Mouse (Mus musculus): ENCODE results near the gene Taf15.

Taf15 gene

DNA sequence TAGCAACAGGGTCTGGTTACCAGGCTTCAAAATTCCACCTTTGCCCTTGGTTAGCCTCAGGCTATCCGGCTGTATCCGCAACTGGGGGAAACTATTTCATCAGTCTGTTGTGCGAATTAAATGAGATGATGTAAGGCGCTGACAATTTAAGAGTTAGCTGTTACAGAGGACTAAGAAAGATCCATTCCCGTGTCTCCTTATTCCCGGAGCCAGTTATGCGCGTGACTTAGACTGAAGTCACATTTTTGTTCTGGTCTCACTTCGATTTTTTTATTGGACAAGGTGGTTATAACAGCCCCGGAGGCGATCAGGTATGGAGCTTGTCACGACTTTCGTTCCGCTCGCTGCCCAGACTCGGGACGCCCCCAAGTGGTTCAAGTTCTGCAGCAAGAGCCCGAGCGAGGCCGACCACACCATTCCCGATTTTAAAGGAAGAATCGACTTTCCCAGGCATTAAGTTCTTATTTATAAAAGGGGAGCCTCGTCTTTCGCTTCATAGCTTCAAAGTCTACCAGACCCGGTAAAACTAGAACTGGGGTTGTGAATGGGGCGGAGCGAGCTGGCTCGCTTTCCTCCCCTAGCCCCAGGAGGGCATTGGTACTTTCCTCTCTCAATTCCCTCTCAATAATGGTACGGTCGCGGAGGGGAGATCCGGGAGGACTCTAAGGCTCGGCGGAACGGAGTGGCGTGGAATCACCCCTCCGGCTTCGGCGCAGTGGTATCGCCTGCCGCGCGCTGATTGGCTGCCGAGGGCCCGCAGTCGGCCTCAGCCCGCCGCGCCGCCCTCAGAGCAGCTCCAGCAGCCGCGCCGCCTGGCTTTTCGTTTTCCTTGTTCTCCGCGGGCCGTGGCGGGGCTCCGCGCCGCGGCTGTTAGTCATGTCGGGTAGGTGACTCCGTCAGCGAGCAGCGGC is at the start of gene Taf15:
Gene Taf15, plus strand, starts transcription at position 763 of the 911 bp plus-strand sequence.
- peak; percentile 98 for DNase-seq

- peak; percentile 81 for DNase-seq
Observed at GRCm38 (mm10) chr11:83424681-83425080, 48.2 kb upstream of the Taf15 start.

DNA sequence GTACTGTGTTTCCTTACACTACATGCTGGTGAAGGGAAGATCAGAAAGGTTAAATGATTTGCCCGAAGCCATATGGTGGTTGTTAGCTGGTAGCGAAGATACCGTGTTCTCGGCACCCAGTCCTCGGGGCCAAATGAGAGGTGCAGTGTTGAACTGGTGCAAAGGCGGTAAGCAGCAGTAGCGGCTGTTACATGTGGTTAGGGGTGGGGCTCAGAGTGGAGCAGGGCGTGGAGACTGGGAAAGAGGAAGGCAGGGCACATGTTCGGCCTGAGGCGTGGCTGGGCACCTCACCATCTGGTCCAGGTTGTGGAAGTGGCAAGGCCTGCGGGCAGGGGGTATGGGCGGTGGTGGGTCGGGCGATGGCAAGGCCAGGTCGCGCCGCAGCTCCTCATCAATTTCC is 45.9 kb upstream of the Taf15 start:
- no peak for DNase-seq

- no peak for DNase-seq
Observed at GRCm38 (mm10) chr11:83429355-83429754, 43.5 kb upstream of the Taf15 start, which contains the start of gene Gas2l2. Gene Gas2l2, minus strand, starts transcription at chr11:83429455.

- no peak for DNase-seq
Observed at GRCm38 (mm10) chr11:83432533-83432932, 40.4 kb upstream of the Taf15 start.

DNA sequence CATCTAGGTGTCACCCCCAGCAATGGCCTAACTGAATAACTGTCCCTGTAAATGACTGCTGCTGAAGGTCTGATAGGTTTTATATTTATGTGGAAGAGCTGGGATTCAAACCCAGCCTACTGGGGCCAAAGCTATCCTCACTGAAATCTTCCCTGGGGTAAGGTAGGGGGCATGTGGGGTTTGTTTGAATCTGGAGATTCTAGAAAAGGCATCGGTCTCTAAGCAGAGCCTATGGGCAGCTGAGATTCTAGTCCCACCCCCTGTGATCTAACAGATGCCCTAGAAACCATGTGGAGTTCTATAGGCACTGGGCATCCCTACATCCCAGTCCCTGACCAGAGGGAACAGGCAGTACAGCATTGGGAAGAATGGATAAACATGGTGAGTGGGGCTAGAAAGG is 35.5 kb upstream of the Taf15 start, which contains the start of gene 1700020L24Rik:
Gene 1700020L24Rik, plus strand, starts transcription at position 301 of the 400 bp plus-strand sequence.
- no peak for DNase-seq

DNA sequence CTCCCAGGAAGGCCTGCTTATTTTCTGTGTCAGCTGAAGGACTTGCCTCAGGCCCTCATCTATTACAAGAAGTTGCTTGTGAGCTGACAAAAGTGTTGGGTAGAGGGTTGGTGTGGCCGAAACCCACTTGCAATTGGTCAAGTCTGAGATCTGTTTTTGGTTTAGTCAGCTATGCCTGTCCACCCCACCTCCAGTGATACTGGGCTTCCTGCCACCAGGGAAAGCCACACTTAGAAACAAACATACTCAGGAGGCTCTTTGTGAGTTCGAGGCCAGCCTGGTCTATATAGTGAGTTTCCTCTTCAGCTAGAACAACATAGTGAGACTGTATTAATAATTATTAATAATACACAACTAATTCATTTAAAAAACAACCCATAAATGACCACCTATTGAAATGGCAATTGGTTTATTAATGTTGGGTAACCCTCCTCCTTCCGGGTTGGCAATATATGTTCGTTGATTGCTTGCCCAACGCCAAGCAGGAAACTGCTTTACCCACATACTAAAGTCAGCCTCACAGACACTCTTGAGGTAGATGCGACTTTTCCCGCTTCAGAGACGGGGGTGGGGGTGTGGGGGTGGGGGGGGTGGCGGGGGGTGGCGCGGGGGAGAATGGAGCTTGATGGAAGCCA is 33.3 kb upstream of the Taf15 start:
- DNase-seq: no peak

DNA sequence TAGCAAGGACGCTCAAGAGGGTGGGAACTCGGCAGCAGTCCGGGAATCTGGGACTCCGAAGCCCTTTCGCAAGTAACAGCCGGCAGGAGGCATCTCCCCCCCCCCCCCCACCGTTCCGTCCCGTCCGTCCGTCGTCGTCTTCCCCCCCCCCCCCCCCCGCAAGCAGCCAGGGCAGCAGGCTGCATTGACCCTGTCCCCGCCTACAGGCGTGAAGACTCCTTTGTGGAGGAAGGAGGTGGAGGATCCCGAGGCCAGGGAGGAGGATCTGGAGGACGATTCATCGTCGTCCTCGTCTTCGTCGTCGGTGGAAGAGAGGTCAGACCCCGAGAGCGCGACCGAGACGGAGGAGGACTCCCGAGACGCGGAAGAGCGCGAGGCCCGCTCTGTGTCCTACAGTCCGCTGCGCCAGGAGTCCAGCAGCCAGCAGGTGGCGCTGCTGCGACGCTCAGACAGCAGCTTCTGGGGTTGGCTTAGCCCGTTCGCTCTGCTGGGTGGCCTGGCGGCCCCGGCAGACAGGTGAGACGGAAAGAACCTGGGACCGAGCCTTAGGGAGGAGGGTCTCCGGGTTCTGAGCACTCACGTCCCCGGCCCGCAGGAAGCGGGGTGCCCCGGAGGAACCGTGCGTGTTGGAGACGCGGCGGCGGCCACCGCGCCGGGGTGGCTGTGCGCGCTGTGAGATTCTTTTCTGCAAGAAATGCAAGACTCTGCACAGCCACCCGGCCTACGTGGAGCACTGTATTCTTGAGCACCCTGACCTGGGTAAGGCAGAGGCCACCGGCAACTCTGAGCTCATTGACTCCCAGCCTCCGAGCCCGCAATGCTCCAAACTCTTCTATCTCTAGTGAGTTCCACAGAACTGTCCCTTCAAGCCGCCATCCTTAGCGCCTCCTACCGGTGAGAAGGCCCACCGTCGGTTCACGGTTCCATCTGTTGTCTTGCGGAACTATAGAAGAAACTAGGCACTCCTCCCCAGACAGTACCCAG is 32.5 kb upstream of the Taf15 start:
- peak; percentile 88 for DNase-seq

- no peak for DNase-seq
Observed at GRCm38 (mm10) chr11:83441235-83441634, 31.7 kb upstream of the Taf15 start.

GRCm38 (mm10) chr11:83442596-83443267 is 30.2 kb upstream of the Taf15 start:
- peak; percentile 80 for DNase-seq

GRCm38 (mm10) chr11:83443824-83444223 is 29.1 kb upstream of the Taf15 start:
- DNase-seq: no peak

DNA sequence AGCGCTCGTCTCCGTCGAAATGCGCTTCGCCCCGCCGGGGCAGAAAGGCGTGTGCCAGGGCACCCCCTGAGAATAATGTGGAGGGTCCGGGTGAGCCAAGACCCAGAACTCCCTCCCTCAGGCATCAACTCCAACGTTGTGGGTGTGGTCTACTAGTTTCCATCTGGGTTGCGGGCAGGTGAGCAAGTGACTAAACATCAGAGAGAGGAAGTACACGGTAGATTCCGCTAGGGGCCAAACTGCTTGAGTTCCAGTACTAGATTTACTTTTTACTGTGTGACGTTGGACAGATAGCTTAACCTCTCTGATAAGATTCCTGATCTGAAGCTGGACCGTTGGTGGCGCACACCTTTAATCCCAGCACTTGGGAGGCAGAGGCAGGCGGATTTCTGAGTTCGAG is 27.9 kb upstream of the Taf15 start:
- DNase-seq: no peak

DNA sequence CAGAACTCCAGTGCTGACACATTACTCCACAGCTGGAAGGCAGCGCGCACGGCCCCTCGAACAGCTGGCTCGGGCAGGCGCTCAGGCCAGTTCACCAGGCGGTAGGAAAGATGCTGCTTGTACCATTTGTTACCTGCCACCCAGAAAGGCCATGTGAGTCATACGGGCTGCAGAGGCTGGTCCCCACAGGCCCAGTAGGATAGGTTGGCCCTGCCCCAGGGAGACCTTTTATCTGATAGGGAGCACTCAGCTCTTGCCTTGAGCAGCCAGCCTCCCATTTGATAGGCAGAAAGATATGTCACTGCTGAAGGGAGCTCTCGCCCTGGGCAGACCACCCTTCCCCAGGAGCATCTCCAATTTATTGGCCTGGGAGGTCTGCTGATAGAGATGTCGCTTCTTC is 25.3 kb upstream of the Taf15 start:
- DNase-seq: no peak

- DNase-seq: no peak
Observed at GRCm38 (mm10) chr11:83448021-83448926, 24.6 kb upstream of the Taf15 start.

GRCm38 (mm10) chr11:83448927-83449236 is 24.0 kb upstream of the Taf15 start:
- peak; percentile 54 for DNase-seq

DNA sequence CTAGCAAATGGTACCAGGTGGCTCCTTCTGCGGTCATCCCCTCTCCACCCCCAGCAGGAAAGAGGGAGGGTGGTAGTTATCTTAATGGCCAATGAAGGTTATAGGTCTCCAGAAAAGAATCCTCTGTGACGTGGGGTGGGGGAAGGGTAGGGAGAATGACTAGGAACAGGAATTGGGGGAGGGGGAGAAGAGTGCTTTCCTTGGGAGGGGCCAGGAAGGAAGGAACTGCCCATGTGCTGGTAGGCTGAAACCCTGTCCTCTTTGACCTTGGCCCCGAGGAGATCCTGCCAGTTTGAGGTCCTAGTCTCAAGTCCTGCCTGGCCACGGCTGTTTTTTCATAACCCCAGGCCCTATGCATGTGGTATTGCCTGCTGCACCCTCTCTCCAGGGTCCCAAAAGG is 23.6 kb upstream of the Taf15 start:
- DNase-seq: no peak

- no peak for DNase-seq
Observed at GRCm38 (mm10) chr11:83450550-83450949, 22.3 kb upstream of the Taf15 start.

DNA sequence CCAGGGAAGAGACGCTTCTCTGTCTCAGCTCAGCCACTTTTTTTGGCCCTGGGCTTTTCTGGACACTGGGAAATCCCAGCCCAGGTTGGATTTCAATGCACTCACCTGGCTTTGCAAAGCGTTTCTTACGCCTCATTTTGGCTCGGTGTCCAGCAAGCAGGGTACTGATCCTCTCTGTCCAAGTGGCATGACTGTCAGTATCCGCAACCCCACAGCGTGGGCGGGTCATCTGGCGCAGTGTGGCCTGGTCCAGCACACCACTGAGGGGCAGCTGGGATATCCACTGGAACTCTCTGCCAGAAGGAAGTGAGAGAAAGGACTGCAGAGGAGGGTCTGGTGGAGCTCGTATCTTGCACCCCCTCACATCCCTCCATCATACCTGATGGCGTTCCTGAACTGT is 21.6 kb upstream of the Taf15 start:
- no peak for DNase-seq

DNA sequence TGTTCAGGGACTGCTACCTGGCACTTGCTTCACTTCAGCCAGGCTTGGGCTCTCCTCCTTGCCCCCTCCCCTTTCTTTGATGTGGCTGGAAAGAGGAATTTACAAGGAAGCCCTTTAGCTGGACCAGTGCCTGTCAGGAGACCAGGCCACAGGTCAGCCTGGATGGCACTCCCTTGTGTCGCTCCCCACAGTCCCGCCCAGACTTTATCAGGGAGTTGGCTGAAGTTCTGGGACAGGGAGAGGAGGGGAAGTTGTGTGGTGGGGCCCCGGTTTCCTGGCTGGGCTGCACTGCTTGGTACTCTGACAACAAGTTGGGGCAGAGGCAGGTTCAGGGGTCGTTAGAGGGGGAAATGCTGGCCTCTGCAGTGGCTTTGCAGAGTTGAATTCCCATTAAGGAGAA is 18.3 kb upstream of the Taf15 start:
- DNase-seq: no peak

DNA sequence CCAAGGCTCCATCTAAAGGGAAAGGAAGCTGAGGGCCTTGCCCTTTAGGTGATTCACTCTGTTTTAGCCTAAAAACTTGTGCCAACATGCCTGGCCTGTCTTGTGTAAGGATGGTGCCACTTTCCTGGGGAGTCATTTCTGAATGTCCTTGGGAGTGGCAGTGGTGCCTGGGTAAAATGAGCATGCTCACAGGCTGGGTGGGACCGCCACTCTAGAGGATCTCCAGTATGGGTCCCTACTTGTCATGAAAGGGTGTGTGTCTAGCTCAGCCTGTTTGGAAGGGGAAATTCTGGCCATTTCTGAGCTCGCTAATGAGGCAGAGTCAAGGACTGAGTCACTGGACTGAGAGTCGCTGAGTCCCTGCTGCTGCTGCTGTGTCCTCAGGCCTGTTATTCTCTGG is 17.3 kb upstream of the Taf15 start:
- no peak for DNase-seq

DNA sequence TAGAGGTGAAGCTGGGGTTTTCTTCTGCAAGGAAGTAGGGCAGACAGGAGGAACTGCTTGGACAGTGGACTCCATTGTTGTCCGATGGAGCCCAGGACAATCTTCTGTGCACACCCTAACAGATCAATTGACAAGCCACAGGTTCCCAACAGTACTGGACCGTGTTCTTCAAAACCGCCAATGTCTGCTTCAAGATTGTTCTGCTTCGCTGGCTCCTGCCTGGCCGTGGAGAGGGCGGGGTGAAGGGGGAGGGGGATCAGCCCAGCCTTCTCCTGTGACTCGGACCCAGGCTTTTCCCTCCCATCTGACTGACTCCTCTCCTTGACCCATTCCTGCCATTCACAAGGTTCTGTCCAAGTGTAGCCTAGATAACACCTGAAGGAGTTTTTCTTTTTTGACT is 15.6 kb upstream of the Taf15 start:
- DNase-seq: no peak

Data from right cerebral cortex, postnatal 4 days (tissue).